Mouse (Mus musculus) olfactory bulb, adult 2 months (tissue): ENCODE measurements around the gene Pitpnm3. TPM values are rescaled to one million over a fixed set of nuclear protein-coding genes. Genes with fewer than 3 reads are reported as not detected.
A peak's percentile ranks its signal among the peaks of the same experiment; 100 is the strongest.

ENCODE experiments used
- H3K27ac ChIP-seq: fragments of 200-500 bp; 2 replicates; pipeline ENCODE4 v1.5.1; 2012; ENCODE audit warnings: low read depth, low read length; ENCODE audit not compliant: insufficient read depth
- H3K4me1 ChIP-seq: fragments of 200-500 bp; 2 replicates; pipeline ENCODE4 v1.6.1; 2012; ENCODE audit warnings: low read length; ENCODE audit not compliant: control insufficient read depth, insufficient read depth
- H3K4me3 ChIP-seq: fragments of 200-500 bp; 2 replicates; pipeline ENCODE4 v1.5.1; 2012; ENCODE audit warnings: mild to moderate bottlenecking, low read depth, low read length, moderate library complexity; ENCODE audit not compliant: insufficient read depth
- CTCF ChIP-seq: fragments of 200-500 bp; IDR thresholded peaks from 2 replicates; pipeline ENCODE4 v1.5.1; 2012; ENCODE audit warnings: low read depth, mild to moderate bottlenecking, low read length, moderate library complexity; ENCODE audit not compliant: insufficient read depth
- POLR2A ChIP-seq: fragments of 200-500 bp; IDR thresholded peaks from 2 replicates; pipeline ENCODE4 v1.6.1; 2012; ENCODE audit warnings: mild to moderate bottlenecking, low read depth, low read length, moderate library complexity; ENCODE audit not compliant: insufficient read depth
- WGBS: fragments of 180-500 bp; shearing (Covaris S2); methylation state at CpG from one replicate; pipeline ENCODE4 v1.1.7; 2018; 5-methylcytosine and 5-hydroxymethylcytosine counted together
- polyA plus RNA-seq: library from polyadenylated mRNA; stranded (reverse); fragments of >200 nt; gene quantifications from 2 replicates; pipeline ENCODE4 v1.2.4, GENCODE M21; 2012; ENCODE audit warnings: low replicate concordance; ENCODE audit not compliant: missing spikeins, insufficient read depth, insufficient read length

Pitpnm3 gene
- polyA plus RNA-seq, 1 experiment: not detected

- 41% methylated on average over 2 of the region's 2 CpGs for WGBS
- H3K27ac ChIP-seq: no peak overlapping the region
- TF ChIP-seq CTCF (peak; percentile 54; the same call in 1 of the 2 replicates), POLR2A (no peak)
- no peak overlapping the region for H3K4me3 ChIP-seq
- peaks cover 15% of the 10 kb centered on the region for H3K4me1 ChIP-seq
These were observed 9.8 kb upstream of the Pitpnm3 start for GRCm38 (mm10) chr11:72145182-72145876.

GRCm38 (mm10) chr11:72142889-72143288 lies 7.3 kb upstream of the Pitpnm3 start:
- TF ChIP-seq POLR2A: no peak
- no peak for TF ChIP-seq CTCF

GRCm38 (mm10) chr11:72140198-72140597 lies 4.6 kb upstream of the Pitpnm3 start:
- WGBS: 84% methylated on average over 6 of the region's 6 CpGs
- no peak overlapping the region for H3K27ac ChIP-seq
- no peak for TF ChIP-seq CTCF
- H3K4me3 ChIP-seq: no peak overlapping the region
- H3K4me1 ChIP-seq: peaks cover 26% of the 10 kb centered on the region

More at GRCm38 (mm10) chr11:72142889-72143288, 7.3 kb upstream of the Pitpnm3 start:
- H3K27ac ChIP-seq: no peak overlapping the region
- H3K4me1 ChIP-seq: peaks cover 22% of the 10 kb centered on the region
- 59% methylated on average over 10 of the region's 10 CpGs for WGBS
- H3K4me3 ChIP-seq: no peak overlapping the region

- 55% methylated on average over 11 of the region's 11 CpGs for WGBS
- Histone ChIP-seq H3K4me3 (peak overlapping the region; percentile 94), H3K27ac (peak overlapping the region; percentile 95), H3K4me1 (peaks cover 49% of the 10 kb centered on the region)
- TF ChIP-seq POLR2A (no peak), CTCF (no peak)
These were observed 829 bp upstream of the Pitpnm3 start for GRCm38 (mm10) chr11:72136231-72136982.

GRCm38 (mm10) chr11:72134536-72135382 lies 819 bp downstream of the Pitpnm3 start:
- WGBS: 13% methylated on average over 24 of the region's 24 CpGs
- peak overlapping the region; percentile 91 for H3K27ac ChIP-seq
- TF ChIP-seq POLR2A (no peak), CTCF (no peak)
- H3K4me3 ChIP-seq: peak overlapping the region; percentile 94
- H3K4me1 ChIP-seq: peaks cover 62% of the 10 kb centered on the region

- no peak overlapping the region for H3K4me3 ChIP-seq
- peak overlapping the region; percentile 91 for H3K27ac ChIP-seq
- no peak for TF ChIP-seq POLR2A
- TF ChIP-seq CTCF: no peak
- WGBS: 30% methylated on average over 10 of the region's 10 CpGs
- peaks cover 67% of the 10 kb centered on the region for H3K4me1 ChIP-seq
These were observed 2.5 kb downstream of the Pitpnm3 start for GRCm38 (mm10) chr11:72133075-72133474.

GRCm38 (mm10) chr11:72132266-72132665 lies 3.3 kb downstream of the Pitpnm3 start:
- WGBS: 18% methylated on average over 3 of the region's 3 CpGs
- Histone ChIP-seq H3K4me1 (peaks cover 72% of the 10 kb centered on the region), H3K27ac (peak overlapping the region; percentile 91), H3K4me3 (no peak overlapping the region)
- TF ChIP-seq POLR2A: no peak
- TF ChIP-seq CTCF: no peak

GRCm38 (mm10) chr11:72131697-72132096 lies 3.9 kb downstream of the Pitpnm3 start:
- no peak for TF ChIP-seq CTCF
- no peak for TF ChIP-seq POLR2A
- 91% methylated on average over 1 of the region's 1 CpGs for WGBS
- H3K27ac ChIP-seq: peak overlapping the region; percentile 91
- H3K4me3 ChIP-seq: no peak overlapping the region
- H3K4me1 ChIP-seq: peaks cover 73% of the 10 kb centered on the region

GRCm38 (mm10) chr11:72130905-72131304 lies 4.7 kb downstream of the Pitpnm3 start:
- WGBS: 43% methylated on average over 3 of the region's 3 CpGs
- H3K27ac ChIP-seq: peak overlapping the region; percentile 88
- H3K4me3 ChIP-seq: no peak overlapping the region
- peaks cover 73% of the 10 kb centered on the region for H3K4me1 ChIP-seq
- TF ChIP-seq CTCF (no peak), POLR2A (no peak)
